Mouse (Mus musculus) cerebellum, adult (tissue): ENCODE results near the gene Adgrl2.

Experiments used
- ATAC-seq: cut with Nextera tagmentation; 2 replicates; pipeline ENCODE4 v1.9.2; 2017; ENCODE audit warnings: mild to moderate bottlenecking, moderate library complexity, mixed read lengths; ENCODE audit not compliant: insufficient number of reproducible peaks, low FRiP score, low TSS enrichment

Gene Adgrl2

DNA sequence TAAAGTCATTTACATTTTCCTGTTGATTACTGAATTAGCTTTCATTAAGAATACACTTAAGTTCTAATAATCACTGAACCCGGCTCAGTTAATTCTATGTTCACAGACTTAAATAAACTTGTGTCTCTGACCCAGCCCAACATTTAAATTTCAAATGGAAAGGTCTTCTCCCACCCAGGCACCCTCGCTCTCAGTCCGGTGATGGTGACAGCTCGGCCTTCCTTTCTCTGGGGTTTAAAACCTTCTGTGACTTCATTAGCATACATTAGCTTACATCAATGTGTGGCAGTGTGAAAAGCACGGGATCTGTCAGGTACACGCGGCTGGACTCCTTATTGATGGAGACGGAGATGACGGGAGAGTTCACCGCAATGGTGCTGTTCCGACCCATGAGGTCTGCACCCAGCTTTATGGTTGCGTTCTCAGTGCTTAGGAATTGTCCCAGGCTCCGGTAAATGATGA is 151.5 kb downstream of the Adgrl2 start:
- ATAC-seq: no peak

DNA sequence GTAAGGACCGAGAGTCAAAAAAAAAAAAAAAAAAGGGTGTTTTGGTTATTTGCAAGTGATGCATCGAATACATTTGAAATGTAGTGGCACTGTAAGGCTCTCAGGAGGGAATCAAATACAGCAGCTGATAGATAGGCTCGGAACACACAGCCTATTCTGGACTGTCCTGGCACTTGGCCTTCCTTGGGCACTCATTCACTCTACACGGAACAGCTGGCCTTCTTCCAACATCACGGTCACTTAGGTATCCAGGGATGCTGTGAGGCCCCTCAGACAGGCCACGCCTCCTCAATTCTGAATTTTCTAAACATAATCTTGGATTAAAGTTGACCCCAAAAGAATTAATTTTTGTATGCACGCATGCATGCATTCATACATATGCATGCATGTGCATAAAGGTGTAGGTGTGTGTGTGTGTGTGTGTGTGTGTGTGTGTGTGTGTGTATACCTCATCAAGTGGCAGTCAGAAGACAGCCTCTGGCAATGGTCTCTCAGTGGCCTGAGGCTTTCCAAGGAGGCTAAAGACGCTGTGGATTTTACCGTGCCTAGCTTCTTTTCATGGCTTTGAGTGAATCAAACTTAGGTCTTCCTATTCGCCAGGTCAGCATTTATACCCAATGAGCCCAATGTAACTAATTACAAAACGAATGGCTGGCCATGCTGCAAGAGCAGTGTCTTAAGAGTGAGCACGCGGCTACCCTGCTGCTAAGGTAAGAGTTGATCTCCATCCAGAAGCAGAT is 152.1 kb downstream of the Adgrl2 start:
- ATAC-seq: no peak

DNA sequence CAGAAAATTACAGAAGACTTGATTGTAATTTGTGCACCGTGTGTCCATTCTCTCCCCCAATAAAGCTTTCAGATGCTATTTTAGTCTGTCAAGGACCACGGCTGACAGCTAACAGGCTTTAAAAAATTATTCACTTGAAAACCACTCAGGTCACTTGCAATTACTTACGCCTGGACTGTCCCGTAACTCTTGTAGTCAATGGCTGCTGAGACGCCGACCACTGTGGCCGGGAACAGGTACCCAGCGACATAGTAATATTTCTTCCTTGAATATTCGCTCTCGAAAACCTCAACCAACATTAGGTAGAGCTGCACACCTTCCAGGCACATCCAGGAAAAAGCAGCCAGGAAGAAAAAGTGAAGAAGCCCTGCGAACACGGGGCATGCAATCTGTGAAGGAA is 155.2 kb downstream of the Adgrl2 start:
- no peak for ATAC-seq

DNA sequence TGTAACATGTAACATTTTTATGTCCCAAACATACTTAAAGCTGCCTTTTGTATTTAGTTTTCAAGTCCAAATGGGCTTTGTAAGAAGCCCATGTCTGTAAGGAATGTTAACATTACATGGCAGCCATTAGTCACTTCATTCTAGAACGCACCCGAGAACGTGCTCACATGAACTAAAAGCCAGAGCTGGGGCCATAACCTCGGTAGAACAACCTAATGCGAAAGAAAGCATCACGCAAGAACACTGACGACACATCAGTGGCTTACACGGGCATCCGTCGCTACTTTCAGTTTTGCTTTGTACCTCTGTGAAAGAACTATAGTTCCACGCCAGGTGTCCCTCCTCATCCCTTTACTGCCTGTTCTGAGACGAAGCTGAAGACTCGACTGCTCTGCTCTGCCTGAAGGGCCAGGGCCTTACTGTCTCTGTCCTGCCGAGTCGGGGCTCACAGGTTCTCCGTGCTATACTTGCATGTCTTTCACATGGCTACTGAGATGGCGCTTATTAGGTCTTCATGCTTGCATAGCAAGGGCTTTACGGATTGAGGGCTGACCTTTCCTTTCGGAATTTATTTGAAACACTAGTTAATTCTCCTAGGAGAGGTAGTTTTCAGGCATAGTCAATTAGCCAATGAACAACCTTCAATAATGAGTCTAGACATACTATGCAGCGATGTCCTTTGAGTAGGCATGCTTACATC is 157.1 kb downstream of the Adgrl2 start:
- no peak for ATAC-seq

- ATAC-seq: no peak
These were observed 158.4 kb downstream of the Adgrl2 start for GRCm38 (mm10) chr3:148832001-148832400.

GRCm38 (mm10) chr3:148828519-148828918 is 161.8 kb downstream of the Adgrl2 start:
- ATAC-seq: no peak

GRCm38 (mm10) chr3:148823551-148823950 is 166.8 kb downstream of the Adgrl2 start:
- ATAC-seq: peak; percentile 54; the same call in 1 of the 2 replicates

GRCm38 (mm10) chr3:148821632-148822031 is 168.7 kb downstream of the Adgrl2 start:
- no peak for ATAC-seq

DNA sequence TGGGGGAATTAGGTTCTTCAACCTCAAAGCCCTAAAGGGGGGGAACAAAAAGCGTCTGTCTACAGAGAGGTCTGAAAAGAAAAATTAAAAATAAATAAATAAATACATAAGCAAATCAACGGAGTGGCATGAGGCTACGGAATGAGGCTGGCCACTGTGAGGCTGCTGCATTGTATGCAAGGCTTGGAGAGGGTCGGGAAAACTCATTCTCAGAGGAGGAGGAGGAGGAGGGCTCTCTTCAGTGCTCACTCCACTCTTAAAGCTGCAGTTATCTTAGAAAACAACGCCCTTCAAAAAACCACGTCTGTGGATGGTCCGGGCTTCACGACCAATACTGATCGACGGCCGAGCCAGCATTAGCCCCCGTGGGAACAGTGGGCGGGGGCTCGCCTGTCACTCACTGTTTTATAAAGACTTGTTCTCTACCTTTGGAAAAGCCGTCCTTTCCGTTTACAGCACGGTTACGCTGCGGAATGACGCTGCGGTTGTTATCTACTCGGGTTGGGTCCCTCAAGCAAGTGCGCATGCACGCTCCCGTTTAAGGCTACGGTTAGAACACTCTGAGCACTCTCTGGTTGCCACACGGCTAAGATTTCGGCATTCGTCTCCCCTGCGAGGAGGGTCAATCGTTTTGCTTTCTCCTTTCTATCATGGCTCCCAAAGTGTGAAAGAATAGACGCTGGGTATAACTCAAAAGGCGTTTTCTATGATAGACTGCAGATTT is 170.9 kb downstream of the Adgrl2 start:
- no peak for ATAC-seq

DNA sequence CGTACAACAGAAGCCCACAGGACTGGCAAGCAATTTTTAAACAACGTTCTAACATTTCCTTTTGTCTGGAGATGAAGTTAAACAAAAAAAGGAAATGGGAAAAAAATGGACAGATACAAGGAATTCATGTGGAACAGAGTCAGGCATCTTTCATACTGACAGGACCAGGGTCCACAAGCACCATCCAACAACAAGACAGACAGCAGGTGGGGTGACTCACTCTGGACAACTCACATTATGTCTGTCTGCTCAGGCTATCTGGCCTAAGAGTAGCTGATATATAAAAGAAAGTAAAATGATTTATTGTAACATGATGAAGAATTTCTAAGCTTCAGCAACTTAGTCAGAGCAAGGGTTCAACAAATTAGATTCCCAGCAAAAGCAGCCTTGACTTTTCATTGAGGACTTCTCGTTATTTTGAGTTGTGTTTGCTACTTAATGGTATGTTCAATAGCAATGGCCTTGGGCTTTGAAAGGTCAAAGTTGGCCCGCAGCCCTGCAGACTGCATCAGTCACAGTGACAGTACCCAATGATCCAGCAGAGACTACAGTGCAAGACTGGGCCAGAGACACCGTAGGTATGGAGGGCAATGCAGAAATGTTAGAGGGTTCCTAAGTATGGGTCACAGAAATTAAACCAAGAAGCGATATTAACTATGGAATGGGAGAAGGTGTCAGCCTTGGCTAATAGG is 171.8 kb downstream of the Adgrl2 start:
- no peak for ATAC-seq

DNA sequence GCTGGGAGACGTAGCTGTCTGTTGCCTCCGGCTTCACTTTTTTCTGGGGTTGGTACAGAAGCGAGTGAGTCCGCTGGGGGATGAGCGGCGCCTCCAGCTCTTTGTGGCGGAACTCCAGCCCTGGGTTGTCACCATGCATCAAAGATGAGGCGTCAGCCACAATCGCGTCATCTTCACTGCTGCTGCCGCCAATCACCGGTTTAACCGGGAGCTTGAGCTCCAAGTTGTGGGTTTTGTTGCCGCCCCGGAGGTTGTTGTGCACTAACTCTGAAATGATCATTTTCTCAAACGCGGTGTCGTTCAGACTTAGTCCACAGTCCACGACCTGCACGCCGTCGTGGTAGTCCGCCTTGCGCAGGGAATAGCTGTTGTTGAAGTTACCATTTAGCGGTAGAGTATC is 172.9 kb downstream of the Adgrl2 start:
- no peak for ATAC-seq

GRCm38 (mm10) chr3:148813121-148813520 is 177.2 kb downstream of the Adgrl2 start:
- no peak for ATAC-seq

DNA sequence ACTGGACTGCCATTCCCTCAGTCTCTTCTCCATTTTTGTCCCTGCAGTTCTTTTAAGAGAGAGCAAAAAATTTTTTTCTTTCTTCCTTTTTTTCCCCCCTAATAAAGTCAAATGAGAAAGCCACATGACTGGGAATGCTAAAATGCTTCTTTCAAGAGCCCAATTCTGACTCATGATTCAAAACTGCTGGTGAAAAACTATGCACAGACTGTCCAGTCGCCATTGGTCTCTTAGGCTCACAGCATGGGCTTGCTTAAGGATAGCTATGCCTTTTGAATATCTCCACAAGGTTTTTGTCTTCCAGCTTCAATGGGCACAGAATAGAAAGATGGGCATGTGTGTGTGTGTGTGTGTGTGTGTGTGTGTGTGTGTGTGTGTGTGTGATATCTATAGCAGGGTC is 178.3 kb downstream of the Adgrl2 start:
- no peak for ATAC-seq

DNA sequence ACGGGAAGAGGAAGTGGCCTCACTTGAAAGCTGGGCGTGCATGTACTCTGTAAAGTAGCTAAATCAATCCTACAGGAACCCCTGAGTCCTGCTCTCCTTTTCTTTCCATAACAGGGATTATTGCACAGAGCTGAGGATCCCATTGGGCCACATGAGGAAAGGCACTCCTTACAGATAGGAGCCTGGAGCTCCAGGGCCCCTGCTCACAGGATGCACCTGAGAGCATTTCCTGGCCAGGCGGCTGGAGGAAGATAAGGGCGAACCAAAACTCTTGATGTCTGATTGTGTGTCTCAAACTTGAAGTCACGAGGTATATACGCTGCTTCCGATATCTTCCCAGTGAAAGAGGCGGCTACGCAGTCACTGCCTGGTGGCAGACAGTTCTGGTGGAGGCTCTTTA is 183.4 kb downstream of the Adgrl2 start:
- no peak for ATAC-seq

- ATAC-seq: no peak
These were observed 197.0 kb downstream of the Adgrl2 start for GRCm38 (mm10) chr3:148793286-148793913.

DNA sequence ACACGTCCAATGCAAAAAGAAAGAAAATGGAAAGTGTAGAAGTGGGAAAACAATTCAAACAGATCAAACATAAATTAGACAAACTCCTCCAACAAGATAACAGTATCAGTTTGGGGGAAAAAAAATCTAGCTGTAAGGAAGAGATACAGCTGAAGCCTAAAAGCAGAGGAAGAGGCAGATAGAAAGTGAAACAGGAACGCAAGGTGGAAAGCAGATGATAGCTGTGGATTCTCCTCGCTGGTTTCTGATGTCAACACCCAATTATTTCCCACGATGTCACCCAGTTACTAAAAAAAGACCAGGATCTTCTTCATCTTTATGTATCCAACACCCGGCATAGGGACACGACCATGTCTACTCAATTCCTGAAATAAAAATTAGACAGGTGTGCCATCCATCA is 220.0 kb downstream of the Adgrl2 start:
- no peak for ATAC-seq
